Mouse (Mus musculus) heart, postnatal 0 days (tissue): ENCODE data around the gene Rabac1. TPM values are rescaled to one million over a fixed set of nuclear protein-coding genes. Genes with fewer than 3 reads are reported as not detected.

ENCODE experiments used
- ATAC-seq: fragments of 200-750 bp; cut with Nextera tagmentation; 2 replicates; pipeline ENCODE4 v1.8.0; 2017; ENCODE audit warnings: low read depth, moderate number of reproducible peaks, moderate library complexity; ENCODE audit not compliant: insufficient read depth
- DNase-seq: peaks from one replicate; pipeline ENCODE4 v3.0.0-alpha.2; 2016; ENCODE audit warnings: low spot score
- H3K27ac ChIP-seq: fragments of 300-500 bp; sonication (generic); 2 replicates; pipeline ENCODE4 v1.5.1; 2014; ENCODE audit warnings: low read depth, mild to moderate bottlenecking
- H3K27me3 ChIP-seq: fragments of 300-500 bp; sonication (generic); 2 replicates; pipeline ENCODE4 v1.6.1; 2014; ENCODE audit warnings: low read length, mixed read lengths; ENCODE audit not compliant: control insufficient read depth, insufficient read depth
- H3K36me3 ChIP-seq: fragments of 300-500 bp; sonication (generic); replicated peaks from 2 replicates; pipeline ENCODE4 v1.6.1; 2014; ENCODE audit warnings: low read length, mixed read lengths; ENCODE audit not compliant: control insufficient read depth, insufficient read depth
- H3K4me1 ChIP-seq: fragments of 300-500 bp; sonication (generic); 2 replicates; pipeline ENCODE4 v1.6.1; 2014; ENCODE audit warnings: antibody characterized with exemption; ENCODE audit not compliant: control insufficient read depth, insufficient read depth
- H3K4me2 ChIP-seq: fragments of 300-500 bp; sonication (generic); 2 replicates; pipeline ENCODE4 v1.6.1; 2014; ENCODE audit warnings: low read depth, mild to moderate bottlenecking, low read length, moderate library complexity
- H3K4me3 ChIP-seq: fragments of 300-500 bp; sonication (generic); 2 replicates; pipeline ENCODE4 v1.5.1; 2014; ENCODE audit warnings: low read depth, low read length
- H3K9ac ChIP-seq: fragments of 300-500 bp; sonication (generic); replicated peaks from 2 replicates; pipeline ENCODE4 v1.6.1; 2014; ENCODE audit warnings: low read depth, low read length, mixed read lengths
- H3K9me3 ChIP-seq: fragments of 300-500 bp; sonication (generic); replicated peaks from 2 replicates; pipeline ENCODE4 v1.6.1; 2016; ENCODE audit warnings: low read length; ENCODE audit not compliant: control insufficient read depth
- CTCF ChIP-seq: IDR thresholded peaks from 2 replicates; pipeline ENCODE4 v1.5.1; 2016; ENCODE audit warnings: antibody characterized with exemption, control low read depth, low read depth
- EP300 ChIP-seq: IDR thresholded peaks from 2 replicates; pipeline ENCODE4 v1.6.1; 2016; ENCODE audit warnings: antibody characterized with exemption, low read depth
- WGBS: fragments of 180-500 bp; shearing (Covaris S2); extraction: QIAGEN DNeasy Blood & Tissue Kit; methylation state at CpG from one replicate; pipeline ENCODE4 v1.1.7; 2014; 5-methylcytosine and 5-hydroxymethylcytosine counted together
- polyA plus RNA-seq: library from polyadenylated mRNA; unstranded; fragments of >200 nt; fragmentation: Nextera tagmentation; extraction: Ambion mirVana; gene quantifications from 2 replicates; pipeline ENCODE4 v1.2.1, GENCODE M21; 2015
- total RNA-seq: library from RNA; depleted of rRNA; stranded (reverse); fragments of >200 nt; gene quantifications from 2 replicates; pipeline ENCODE4 v1.2.3, GENCODE M21; 2014; ENCODE audit warnings: low replicate concordance

The Rabac1 gene
- total and polyA plus RNA-seq, 2 experiments from 2014 or later: 357 to 609 TPM

DNA sequence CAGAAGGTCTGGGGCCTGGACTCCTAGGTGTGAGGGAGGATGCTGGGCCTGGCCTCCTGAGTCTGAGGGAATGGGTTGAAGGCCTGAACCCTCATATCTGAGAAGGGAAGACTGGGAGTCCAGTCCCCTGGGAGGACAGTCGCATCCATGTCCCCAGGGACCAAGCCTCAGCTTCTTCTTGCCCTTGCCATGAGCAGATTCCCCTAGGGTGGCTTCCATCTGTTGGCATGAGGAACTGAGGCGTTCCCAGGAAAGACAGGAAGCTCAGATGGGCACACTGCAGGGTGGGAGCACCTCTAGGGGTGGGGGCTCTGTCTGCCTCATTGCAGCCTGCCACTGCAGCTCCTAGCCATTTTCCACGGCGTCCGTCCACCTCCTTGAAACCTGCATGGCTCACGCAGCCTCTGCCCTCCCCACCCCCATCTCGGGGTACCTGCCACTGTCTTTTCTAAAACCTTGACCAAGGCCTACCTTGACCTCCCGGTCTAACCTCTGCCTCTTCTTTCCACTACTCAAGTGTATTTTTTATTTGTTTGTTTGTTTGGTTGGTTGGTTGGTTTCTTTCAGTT, 31.4 kb upstream of the Rabac1 start:
- 77% methylated on average over 8 of the region's 8 CpGs for WGBS
- ATAC-seq: no peak
- DNase-seq: no peak
- H3K27me3 ChIP-seq: peaks cover 54% of the 10 kb centered on the region
- H3K4me3 ChIP-seq: no peak overlapping the region
- no peak overlapping the region for H3K4me2 ChIP-seq
- TF ChIP-seq EP300: no peak
- TF ChIP-seq CTCF: no peak
- H3K36me3 ChIP-seq: no peaks in the 10 kb centered on the region
- H3K9ac ChIP-seq: no peak overlapping the region
- H3K9me3 ChIP-seq: no peaks in the 10 kb centered on the region
- H3K4me1 ChIP-seq: no peaks in the 10 kb centered on the region
- H3K27ac ChIP-seq: no peak overlapping the region

DNA sequence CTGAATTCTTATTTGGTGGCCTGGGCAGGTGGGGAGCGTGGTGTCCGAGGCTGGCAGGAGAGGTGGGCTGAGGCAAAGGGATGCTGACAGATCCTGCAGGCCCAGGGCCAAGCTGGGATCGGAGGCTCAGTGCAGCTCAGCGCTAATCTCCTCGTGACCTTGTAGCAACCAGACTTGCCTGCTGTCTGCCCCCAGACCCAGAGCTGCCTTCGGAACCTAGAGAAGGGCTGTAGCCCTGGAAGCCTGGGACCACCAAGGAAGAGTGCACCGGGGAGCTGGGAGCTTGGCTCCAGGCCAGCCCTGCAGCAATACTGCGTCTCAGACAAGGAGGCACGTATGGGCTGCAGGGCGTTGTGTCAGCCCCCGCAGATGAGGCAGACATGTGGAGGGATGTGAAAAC, 30.7 kb upstream of the Rabac1 start:
- Histone ChIP-seq H3K4me1 (no peaks in the 10 kb centered on the region), H3K36me3 (no peaks in the 10 kb centered on the region), H3K27me3 (peaks cover 48% of the 10 kb centered on the region), H3K9me3 (no peaks in the 10 kb centered on the region), H3K4me3 (no peak overlapping the region), H3K4me2 (no peak overlapping the region), H3K27ac (no peak overlapping the region), H3K9ac (no peak overlapping the region)
- TF ChIP-seq CTCF (no peak), EP300 (no peak)
- WGBS: 39% methylated on average over 11 of the region's 11 CpGs
- ATAC-seq: no peak
- no peak for DNase-seq

DNA sequence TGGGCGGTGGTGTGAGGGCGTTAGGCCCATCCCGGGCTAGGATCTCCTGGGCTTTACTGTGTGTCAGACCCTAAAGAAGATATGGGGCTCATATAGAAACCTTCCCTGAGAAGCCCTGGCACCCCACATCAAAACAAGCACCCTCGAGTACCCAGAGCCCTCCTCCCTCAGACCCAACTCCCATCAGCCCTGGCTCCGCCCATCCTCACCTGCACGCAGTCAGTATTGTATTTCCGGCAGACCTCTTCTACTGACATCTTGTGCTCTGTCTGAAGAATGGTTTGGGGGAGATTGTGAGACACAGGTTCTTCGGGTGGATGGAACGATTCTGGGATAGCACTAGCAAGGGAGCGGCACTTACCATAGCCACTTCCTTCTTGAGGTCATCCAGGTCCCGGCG, 28.2 kb upstream of the Rabac1 start:
- TF ChIP-seq CTCF: no peak
- TF ChIP-seq EP300: no peak

DNA sequence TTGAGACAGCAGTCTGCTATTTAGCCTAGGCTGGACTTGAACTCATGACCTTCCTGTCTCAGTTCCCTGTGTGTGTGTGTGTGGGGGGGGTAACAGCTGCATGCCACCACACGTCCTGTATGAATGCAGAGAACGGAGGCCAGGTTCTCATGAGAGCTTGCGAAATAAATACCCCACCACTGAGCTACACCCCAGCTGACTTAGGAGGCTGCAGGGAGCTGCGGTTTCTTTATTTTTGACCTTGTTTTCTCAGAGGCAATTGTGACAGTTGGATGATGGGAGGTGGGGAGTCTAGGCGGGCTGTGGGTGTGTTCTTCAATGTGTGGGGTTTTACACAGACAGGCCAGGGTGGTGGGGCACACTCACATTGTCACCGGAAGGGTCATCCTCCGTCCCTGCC, 27.7 kb upstream of the Rabac1 start:
- no peak overlapping the region for H3K4me3 ChIP-seq
- no peak overlapping the region for H3K4me2 ChIP-seq
- H3K27ac ChIP-seq: no peak overlapping the region; the same call in 1 of the 2 replicates
- H3K9me3 ChIP-seq: no peaks in the 10 kb centered on the region
- H3K9ac ChIP-seq: no peak overlapping the region
- no peak for TF ChIP-seq CTCF
- no peak for TF ChIP-seq EP300
- 61% methylated on average over 7 of the region's 7 CpGs for WGBS
- ATAC-seq (no peak), DNase-seq (no peak)
- peaks cover 17% of the 10 kb centered on the region for H3K27me3 ChIP-seq
- no peaks in the 10 kb centered on the region for H3K4me1 ChIP-seq
- H3K36me3 ChIP-seq: no peaks in the 10 kb centered on the region

More for the DNA sequence above, 28.2 kb upstream of the Rabac1 start:
- 59% methylated on average over 12 of the region's 12 CpGs for WGBS
- H3K4me1 ChIP-seq: no peaks in the 10 kb centered on the region
- H3K27ac ChIP-seq: peak overlapping the region; percentile 11; the same call in 1 of the 2 replicates
- no peaks in the 10 kb centered on the region for H3K36me3 ChIP-seq
- H3K4me3 ChIP-seq: no peak overlapping the region
- ATAC-seq (no peak), DNase-seq (no peak)
- H3K4me2 ChIP-seq: no peak overlapping the region; the same call in 1 of the 2 replicates
- no peaks in the 10 kb centered on the region for H3K9me3 ChIP-seq
- H3K27me3 ChIP-seq: peaks cover 22% of the 10 kb centered on the region
- H3K9ac ChIP-seq: no peak overlapping the region

DNA sequence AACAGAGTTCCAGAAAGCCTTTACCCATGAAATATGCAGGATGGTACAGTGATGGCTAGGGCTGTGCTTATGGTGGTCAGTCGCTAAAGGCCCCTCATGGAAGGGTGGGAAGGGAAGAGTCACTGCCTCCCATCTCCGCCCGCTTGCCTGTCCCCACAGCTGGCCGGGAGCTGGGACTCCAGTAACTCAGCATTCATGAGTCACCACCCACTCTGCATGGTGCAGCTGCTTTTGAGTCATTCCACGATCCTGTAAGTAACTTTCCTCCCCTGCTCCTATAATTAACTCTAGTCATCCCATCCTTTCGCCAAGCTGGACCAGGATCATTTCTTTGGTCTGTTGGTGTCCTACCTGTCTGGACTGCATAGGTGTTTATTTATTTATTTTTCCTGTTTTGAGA, 20.5 kb upstream of the Rabac1 start:
- DNase-seq (no peak), ATAC-seq (no peak)
- Histone ChIP-seq H3K4me1 (no peaks in the 10 kb centered on the region), H3K9ac (no peak overlapping the region), H3K36me3 (no peaks in the 10 kb centered on the region), H3K4me2 (no peak overlapping the region), H3K27me3 (no peaks in the 10 kb centered on the region), H3K27ac (no peak overlapping the region), H3K4me3 (no peak overlapping the region), H3K9me3 (no peaks in the 10 kb centered on the region)
- WGBS: 56% methylated on average over 6 of the region's 6 CpGs
- no peak for TF ChIP-seq EP300
- no peak for TF ChIP-seq CTCF

DNA sequence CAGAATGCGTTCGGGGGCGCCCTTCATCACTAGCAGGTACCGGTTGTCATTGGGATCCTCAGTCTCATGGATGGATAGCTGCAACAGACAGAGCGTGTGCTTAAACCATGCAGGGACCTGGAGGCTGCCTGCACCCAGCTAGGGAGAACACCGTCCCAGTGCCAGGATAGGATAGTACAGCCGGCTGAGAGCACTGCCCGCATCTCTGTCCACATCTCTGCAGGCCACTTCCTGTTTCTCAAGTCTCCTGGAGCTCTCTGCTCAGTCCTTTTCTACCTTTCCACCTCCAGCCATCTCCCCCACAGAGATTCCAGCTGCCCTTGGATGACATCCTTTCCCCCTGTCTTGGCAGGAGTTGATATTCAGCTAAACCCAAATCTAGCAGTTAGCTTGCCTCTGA, 17.9 kb upstream of the Rabac1 start:
- H3K27ac ChIP-seq: no peak overlapping the region
- H3K36me3 ChIP-seq: no peaks in the 10 kb centered on the region
- no peaks in the 10 kb centered on the region for H3K27me3 ChIP-seq
- no peaks in the 10 kb centered on the region for H3K4me1 ChIP-seq
- H3K4me2 ChIP-seq: no peak overlapping the region
- DNase-seq (no peak), ATAC-seq (no peak)
- no peak overlapping the region for H3K4me3 ChIP-seq
- 77% methylated on average over 8 of the region's 8 CpGs for WGBS
- no peaks in the 10 kb centered on the region for H3K9me3 ChIP-seq
- H3K9ac ChIP-seq: no peak overlapping the region
- TF ChIP-seq EP300 (no peak), CTCF (no peak)
